Mouse (Mus musculus): Measurements from ENCODE around the gene Slc24a2.

The Slc24a2 gene

DNA sequence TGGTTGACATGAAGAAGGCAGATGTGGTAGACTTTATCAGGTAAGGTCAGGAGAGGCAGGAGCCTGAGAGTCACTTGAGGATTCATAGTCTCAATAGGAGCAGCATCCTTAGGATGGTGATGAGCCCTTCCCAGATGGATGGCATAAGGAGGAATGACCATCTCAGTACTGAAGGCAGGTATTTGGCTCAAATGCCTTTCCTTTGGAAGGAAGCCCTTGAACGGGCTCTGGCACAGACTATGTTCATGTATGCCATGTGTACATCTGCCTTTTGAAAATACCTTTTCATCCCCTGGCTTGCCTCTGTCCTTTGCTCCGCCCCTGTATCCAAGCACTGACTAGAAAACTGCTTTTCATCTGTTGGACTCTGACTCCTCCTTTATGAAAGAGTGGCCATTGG is 168.6 kb downstream of the Slc24a2 start:
- POLR2A ChIA-PET: no interaction called here

DNA sequence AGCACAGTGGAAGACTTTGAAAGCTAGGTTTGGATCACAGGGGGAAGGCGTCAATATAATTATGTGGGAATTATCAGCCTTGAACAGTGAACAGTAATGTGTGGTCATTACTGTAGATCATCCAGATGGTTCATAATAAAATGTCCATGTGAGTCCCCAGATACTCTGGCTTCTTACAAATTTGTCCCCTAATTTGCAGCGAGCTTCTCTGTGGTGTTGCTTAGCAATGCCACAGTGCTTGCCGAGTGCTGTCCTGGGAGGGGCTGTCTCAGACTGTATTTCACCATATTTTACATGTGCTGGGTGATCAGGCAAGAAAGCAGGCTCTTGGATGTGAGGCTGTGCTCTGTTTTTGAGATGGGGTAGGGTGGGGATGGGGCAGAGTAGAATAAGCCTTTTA is 172.7 kb downstream of the Slc24a2 start:
- ChIA-PET CTCF (no interaction called here), POLR2A (no interaction called here)

More for the DNA sequence above, 168.6 kb downstream of the Slc24a2 start:
- CTCF ChIA-PET: no interaction called here

DNA sequence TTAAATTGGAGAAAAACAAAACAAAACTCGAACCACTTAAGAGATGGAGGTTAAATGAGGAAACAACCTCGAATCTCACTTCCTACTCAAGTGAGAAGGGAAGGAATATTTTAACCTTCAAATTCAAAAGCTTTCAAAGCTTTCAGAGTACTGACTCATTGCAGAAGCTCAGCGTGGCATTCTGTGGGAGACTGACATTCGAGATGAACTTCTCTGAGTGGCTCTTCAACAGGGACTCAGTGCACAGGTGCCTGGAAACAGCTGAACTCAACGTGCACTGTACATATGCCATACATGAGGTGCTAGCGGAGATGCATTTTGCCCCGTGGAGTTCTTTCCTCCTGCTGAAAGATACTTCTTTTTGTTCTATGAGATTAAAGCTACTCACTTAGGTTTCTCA is 174.5 kb downstream of the Slc24a2 start:
- POLR2A ChIA-PET: no interaction called here
- CTCF ChIA-PET: no interaction called here

DNA sequence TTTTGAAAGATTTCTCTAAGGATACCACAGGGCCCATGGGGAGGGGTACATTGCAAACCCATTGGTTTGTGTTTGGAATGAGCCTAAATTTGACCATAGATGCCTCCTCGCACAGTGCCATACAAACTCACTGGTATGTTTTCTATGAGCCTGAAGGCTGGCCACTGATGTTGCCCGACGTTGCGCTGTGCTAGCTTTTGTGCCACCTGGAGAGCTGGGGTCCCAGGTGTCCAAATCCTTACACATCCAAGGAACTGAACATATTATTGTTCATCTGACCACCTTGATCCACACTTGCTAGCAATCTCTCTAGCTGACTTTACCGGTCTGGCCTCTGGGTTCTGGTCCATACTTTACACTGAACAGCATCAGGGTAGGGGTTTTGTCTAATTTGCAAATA is 177.4 kb downstream of the Slc24a2 start:
- ChIA-PET CTCF (no interaction called here), POLR2A (no interaction called here)

DNA sequence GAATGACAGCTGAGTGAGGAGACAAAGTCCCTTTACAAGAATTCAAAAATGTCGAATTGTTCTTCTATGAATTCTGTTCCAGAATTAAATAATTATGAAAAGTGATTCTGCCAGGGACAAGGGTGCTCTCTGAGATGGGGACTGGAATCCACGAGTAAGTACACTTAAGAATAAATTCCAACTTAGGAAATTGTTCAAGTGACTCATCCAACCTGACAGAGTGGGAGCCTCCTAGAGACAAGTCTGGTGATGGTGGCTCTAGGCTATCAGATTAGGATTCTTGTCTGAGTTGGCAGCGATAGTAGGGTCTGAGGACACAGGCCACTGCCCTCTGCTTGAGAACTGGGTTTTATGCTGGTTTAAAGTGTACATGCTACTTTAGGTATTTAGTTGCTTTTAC is 181.2 kb downstream of the Slc24a2 start:
- CTCF ChIA-PET: interaction anchor here in 1 of 4 experiments (0.7 kb wide), 1 partner anchor 116 kb away, joined by 3 read pairs; no protein-coding TSS in a partner anchor
- POLR2A ChIA-PET: interaction anchor here in 1 of 4 experiments (0.6 kb wide), 1 partner anchor 19 kb away, joined by 5 read pairs; no protein-coding TSS in a partner anchor

DNA sequence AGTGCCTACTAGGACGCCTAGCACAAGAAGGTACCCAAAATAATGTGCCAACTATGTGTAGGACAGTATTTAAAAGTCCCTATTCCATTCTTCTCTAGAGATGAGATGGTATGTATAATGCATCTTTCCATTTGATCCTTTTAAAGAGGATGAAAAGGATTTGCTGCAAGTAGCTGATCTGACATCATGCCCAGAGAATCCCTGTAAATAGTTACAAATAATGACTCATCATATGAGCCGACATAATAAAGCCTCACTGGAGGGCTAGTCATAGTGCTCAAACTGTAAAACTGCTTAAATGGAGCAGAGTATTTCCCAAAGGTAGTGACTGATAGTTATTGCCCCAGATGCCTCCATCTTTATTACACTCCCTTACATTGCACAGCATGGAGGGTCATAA is 183.1 kb downstream of the Slc24a2 start:
- POLR2A ChIA-PET: no interaction called here
- CTCF ChIA-PET: no interaction called here

DNA sequence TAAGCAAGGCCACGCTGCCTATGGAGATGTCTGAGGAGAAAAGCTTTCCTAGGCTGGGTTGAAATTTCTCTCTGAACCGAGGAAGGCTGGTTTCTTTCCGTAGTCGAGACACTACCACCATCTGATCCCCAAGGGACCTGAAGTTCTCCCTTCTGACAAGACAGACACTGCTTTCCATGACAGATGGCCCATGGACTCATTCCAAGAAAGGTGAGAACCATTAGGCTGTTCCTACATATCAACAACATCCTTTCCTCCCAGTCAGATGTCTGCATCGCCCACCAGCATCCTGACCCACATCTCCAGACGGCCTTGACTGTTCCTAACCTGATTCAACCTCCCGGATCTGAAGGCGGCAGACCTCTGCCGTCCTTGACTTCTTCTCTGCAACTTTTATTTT is 187.0 kb downstream of the Slc24a2 start:
- POLR2A ChIA-PET: no interaction called here
- CTCF ChIA-PET: no interaction called here

DNA sequence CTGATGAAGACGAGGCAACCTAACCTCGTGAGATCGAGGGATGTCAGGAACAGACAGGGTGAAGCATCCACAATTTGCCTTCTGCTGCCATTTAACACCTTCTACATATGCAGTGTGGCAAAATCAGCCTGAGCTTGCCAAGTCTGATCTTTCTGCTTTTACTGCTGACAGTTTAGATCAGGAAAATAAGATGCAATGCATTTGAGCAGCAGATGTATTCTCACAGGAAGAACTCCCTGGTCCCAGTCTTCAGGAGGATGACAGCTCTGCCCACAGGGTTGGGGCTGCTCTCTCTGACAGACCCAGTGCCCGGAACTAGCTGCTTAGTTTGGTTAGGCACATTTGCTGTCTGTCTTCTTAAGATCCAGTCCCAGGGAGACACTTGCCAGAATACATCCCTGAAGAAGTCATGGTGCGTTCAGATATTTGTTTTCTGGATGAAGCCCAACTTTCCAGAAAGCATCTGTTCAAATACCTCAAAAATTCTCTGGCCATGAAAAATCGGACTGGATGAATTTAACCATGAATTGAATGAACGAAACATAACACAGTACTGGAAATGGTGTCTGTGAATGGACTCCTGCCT is 188.8 kb downstream of the Slc24a2 start:
- CTCF ChIA-PET: no interaction called here
- POLR2A ChIA-PET: no interaction called here

DNA sequence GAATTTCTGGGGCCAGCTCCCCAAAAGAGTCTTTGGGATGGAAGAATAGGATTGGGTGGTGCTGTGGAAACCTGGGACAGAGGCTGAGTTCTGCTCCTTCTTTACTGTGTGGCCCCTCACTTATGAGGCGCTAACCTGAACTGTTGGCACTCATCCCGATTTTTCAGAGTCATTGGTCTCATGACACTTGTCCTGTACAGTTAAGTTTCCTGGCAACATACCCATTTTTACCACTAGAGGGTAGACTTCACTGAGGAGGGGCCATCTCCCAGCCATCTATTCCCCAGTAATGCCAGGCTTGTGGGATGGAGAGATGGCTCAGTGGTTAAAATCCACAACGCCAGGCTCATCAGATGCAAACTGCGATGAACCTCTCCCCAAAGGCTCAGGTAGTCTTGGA is 192.7 kb downstream of the Slc24a2 start:
- ChIA-PET POLR2A (interaction anchor here in 1 of 4 experiments (1.4 kb wide), 1 partner anchor 24 kb away, joined by 3 read pairs; no protein-coding TSS in a partner anchor), CTCF (interaction anchor here in 3 of 4 experiments (0.6 to 1.6 kb wide), 6 partner anchors 10 to 792 kb away, joined by 3 to 6 read pairs (median 4); no protein-coding TSS in a partner anchor)

DNA sequence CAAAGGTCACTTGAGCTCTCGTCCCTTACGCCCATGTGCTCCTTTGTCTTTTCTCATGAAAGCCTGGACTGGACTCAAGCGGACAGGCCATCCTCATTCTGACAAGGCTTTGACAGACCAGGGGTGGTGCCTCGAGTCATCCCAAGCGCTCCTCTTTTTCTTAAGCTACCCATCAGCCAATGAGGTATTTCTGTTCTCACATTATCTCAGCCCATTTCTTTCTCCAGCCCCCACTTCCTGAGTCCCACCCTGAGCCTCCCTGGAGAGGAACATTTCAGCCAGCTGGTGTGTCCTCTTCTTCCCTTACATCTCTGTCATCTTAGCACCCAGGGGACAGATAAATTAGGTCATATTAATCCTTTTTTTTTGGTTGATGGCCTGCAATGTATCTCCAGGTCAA is 193.8 kb downstream of the Slc24a2 start:
- CTCF ChIA-PET: interaction anchor here in 2 of 4 experiments (0.5 to 1.6 kb wide), 4 partner anchors 37 to 476 kb away, joined by 3 to 9 read pairs (median 5); no protein-coding TSS in a partner anchor
- POLR2A ChIA-PET: interaction anchor here in 2 of 4 experiments (0.6 to 0.9 kb wide), 2 partner anchors 84 to 348 kb away, joined by 3 to 4 read pairs; no protein-coding TSS in a partner anchor

DNA sequence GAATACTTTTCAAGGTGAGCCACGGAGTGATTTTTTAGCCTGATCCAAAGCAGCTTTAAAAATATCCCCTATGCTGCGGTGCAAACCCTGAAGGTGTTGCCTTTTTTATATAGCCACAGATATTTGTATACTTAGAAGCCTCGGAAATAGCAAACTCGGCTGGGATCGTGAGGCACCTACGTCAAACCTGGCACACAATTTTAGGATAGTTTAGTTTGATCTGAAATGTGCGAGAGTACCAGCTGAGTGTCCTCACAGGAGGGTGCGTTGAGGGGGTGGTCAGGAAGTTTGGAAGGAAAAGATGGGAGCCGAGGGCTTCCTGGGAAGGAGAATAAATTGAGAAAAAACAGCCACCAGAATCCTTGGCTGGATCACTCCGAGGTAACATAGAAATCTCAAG is 194.6 kb downstream of the Slc24a2 start:
- ChIA-PET CTCF (interaction anchor here in 1 of 4 experiments (1.6 kb wide), 1 partner anchor 333 kb away, joined by 4 read pairs; no protein-coding TSS in a partner anchor), POLR2A (no interaction called here)

DNA sequence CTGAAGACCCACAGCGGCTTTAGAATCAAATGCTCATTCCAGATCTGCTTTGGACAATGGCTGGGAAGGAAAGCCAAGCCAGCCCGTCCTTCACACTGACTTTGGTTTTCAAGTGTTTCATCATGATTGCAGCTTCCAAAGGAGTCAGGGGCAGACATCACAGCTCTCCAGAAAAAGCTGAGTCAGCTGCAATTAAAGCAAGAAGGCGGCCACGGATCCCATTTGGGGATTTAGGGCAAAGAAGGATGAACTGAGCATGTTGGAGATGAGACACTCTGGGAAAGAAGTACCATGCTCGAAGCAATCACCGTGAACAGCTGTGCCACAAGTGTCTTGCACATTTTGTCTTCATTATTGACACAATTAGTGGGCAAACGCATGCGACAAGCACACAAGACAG is 197.6 kb downstream of the Slc24a2 start:
- ChIA-PET POLR2A (no interaction called here), CTCF (interaction anchor here in 1 of 4 experiments (0.9 kb wide), 1 partner anchor 19 kb away, joined by 3 read pairs; no protein-coding TSS in a partner anchor)

DNA sequence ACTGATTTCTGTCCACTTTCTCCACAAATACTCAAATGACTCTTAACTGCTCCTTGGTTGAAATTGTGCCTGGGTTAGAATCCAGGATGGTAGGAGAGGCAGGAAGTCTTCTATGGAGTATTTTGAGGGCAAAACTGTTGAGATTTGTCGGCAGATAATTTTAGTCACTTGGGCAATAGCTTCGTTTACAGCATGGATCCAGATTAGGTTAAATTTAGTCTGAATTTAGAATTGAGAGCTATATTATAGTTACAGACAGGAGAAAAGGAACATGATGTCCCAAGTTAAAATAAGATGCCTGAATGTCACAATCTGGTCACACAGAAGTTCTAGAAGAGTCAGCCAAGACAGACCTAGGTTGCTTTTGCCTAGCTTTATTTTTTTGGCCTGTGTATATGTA is 199.2 kb downstream of the Slc24a2 start:
- ChIA-PET CTCF (no interaction called here), POLR2A (interaction anchor here in 1 of 4 experiments (1.0 kb wide), 1 partner anchor 100 kb away, joined by 3 read pairs; no protein-coding TSS in a partner anchor)

DNA sequence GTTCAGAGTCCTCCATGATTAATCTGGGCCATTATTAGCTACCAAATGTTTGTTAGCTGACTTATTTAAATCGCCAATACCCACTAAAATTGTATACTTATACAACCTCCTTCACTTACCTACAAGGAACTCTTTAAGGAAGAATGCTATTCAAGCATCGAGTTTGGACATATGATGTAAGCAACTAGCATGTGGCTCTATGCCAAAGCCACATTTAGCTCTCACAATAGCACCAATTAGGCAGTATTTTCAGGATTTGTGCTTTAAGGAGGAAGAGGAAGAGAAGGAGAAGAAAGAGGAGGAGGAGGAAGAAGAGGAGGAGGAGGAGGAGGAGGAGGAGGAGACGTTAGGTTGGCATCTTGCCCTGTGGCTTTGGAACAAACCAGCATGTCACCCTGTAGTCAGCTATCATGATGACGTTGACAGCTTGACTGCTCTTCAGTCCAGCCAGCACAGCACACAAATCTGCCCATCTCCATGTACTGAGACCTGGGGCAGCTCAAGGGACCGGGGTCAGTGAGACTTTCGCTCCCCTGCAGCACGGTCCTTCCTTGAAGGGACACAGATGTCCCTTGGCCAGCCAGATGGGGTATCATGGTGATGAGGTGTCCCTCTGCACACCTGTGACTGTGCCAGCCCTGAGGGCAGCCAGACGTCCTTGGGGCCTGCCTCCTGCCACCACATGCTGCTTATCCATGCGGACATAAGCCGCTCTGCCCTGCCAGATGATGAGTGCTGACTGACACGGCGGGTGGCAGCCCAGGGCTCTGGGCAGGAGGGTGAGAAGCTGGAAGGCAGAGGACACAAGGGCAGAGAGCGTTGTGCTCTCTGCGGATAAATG is 203.7 kb downstream of the Slc24a2 start:
- CTCF ChIA-PET: interaction anchor here in 2 of 4 experiments (1.1 to 1.6 kb wide), 2 partner anchors 11 to 93 kb away, joined by 3 to 5 read pairs; no protein-coding TSS in a partner anchor

DNA sequence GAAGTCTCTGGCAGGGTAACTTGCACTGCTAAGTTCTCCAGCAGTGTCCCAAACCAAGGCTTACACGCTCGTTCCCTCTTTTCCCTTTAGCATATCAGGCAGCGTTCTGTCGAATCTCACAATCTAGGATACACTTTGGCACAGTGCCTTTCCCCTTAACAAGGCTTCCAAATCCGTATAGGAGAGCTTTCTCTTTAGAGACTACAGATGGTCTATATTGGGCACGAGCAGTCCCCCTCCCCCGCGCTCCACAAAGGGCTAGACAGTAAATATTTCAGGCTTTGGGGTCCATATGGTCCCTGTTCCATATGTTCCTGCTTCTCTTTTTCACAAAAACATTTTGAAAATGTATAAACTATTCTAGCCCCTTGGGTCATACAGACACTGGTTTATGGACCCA is 205.7 kb downstream of the Slc24a2 start:
- CTCF ChIA-PET: no interaction called here
- POLR2A ChIA-PET: interaction anchor here in 1 of 4 experiments (0.6 kb wide), 1 partner anchor 34 kb away, joined by 3 read pairs; no protein-coding TSS in a partner anchor

More for the DNA sequence above, 203.7 kb downstream of the Slc24a2 start:
- POLR2A ChIA-PET: no interaction called here

DNA sequence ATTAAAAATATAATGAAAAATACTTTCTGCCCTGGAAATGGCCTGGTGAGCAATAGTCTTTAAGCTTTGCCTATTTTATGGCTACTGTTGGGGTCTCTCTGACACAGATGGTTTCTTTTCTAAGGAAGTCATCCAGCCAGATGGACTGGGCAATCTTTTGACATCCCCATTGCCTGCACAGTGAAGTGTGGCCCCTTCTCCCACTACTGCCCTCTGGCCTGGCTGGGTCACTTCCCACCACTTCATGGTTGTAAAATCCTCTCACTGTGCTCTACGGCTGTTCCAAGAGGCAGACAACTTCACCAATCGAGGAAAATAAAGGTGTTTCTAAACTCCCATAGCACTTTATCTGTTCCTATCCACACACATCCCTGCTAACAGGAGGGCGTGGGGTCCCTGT is 208.7 kb downstream of the Slc24a2 start:
- ChIA-PET POLR2A (no interaction called here), CTCF (no interaction called here)

DNA sequence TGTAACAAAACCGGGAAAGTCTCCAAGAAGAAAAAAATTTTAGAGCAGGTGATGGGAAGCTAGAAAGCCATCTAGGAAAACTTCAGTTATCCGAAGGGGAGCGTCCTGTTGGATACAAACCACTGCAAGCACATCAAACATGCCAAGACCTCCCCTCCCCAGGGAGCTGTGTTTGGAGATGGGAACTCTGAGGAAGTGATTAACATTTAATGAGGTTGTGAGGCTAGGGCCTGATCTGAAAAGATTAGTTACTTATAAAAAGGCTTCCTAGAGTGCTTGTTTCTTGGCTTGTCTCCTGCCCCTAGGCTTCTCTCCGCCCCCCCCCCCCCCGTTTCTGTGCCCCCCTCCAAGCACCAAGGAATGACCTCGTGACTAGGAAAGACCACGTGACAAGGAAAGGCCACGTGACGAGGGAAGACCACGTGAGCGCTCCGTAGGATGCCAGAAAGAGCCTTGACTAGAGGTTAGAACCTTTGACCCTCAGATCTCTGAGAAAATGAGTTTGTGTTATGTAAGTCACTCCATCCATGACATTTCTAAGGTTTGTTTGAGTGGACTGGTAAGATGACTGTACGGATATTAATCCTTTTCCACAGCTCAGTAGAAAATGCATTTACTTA is 210.7 kb downstream of the Slc24a2 start:
- CTCF ChIA-PET: no interaction called here
- POLR2A ChIA-PET: no interaction called here

DNA sequence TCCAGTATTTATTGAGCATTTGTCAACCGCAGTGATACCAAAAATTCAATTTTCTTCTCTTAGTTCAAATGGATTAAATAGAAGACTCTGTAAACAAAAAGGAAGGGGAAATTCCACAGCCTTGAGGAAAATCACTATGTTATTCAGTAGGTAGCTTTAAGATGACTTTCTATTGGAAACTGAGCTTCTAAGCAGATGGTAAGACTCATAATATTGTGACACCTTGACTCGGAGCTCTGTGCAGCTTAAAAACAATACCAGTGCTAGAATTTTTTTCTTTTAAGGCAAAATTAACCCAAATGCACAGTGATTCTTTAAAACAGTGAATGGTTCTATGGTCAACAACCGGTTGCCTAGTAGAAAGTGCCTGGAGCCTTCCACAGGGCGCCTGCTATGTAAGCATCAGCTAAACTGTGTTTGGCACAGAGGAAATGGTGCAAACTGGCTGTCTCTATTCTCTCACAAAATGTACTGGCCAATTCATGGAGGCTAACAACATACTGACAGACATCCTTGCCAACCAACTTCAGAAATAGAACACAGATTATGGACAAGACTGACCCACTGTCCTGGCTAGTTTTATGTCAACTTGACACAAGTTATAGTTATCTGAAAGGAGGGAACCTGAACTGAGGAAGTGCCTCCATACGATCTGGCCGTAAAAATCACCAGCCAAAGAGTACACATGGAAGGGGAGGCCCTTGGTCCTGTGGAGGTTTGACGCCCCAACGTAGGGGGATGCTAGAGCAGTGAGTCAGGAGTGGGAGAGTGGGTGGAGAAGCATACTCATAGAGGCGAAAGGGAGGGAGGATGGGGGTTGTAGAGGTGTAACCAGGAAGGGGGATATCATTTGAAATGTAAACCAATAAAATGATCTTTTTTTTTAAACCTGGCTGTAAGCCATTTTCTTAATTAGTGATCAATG is 211.9 kb downstream of the Slc24a2 start:
- ChIA-PET POLR2A (no interaction called here), CTCF (no interaction called here)

DNA sequence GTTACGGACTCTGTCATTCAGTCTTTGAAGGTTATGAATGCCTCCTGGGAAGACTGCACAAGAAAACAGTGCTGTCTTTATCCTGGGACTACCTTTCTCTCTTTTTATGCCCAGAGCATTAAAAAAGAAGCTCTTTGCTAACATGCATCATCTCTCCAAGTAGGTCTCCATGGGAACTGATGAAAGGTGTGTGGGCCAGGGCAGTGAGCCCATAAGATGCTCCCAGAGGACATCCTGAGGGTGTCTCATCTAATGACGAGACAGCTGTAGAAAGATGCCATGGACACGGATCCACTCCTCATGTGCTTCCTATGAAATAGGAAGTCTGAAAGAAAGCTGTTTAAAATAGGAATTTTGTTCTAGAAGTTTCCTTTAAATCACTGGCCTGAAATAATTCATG is 212.8 kb downstream of the Slc24a2 start:
- ChIA-PET CTCF (no interaction called here), POLR2A (no interaction called here)
